8 mouse cellular contexts compared by ENCODE assay signal in the genomic region with DNA sequence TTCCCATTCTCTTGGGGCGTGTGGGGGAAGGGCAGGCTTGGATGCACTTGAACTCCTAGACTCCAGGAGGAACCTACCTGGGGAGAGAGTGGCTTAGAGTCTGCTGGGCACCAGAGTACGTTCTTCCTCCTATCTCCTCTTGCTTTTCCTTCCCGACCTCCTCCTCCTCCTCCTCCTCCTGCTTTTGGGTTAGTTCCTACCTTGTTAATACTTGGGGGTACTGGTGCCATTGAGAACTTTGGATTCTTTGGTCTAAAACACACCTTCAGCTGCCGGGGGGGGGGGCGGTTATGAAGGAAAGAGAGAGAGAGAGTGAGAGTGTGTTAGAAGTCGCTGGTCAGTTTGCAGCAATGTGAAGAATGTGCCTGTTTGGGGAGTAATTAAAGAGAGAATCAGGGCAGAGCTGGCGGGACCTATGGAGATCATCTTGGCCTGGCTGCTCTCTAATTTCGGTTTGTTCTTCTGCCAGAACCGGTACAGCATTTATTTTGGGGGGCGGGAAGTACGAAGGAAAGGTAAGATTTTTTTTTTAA.
DNase-seq lines count a peak whose midpoint lies in the region; ATAC-seq and TF ChIP-seq lines count a peak whose summit lies in the region.

No protein-coding gene starts in this region.

- ATAC-seq in kidney, postnatal 0 days (replicated peaks; ENCODE audit: low FRiP score, low read depth): no peak
- ATAC-seq in neural tube, embryonic 12.5 days (ENCODE audit: low FRiP score, low read depth): no peak

- no peak for TF ChIP-seq POLR2A in liver, adult 2 months (IDR thresholded peaks at IDR 0.05; ENCODE audit: extremely low read depth, insufficient read depth, low read length)

- H3K4me3 ChIP-seq in liver, adult 2 months (ENCODE audit: insufficient read depth, low read depth, low read length): peak overlapping the region; percentile 94
- H3K4me3 ChIP-seq in embryonic facial prominence, embryonic 10.5 days: peak overlapping the region; percentile 90
- H3K4me3 ChIP-seq in kidney, postnatal 0 days (replicated peaks; ENCODE audit: low read depth, low read length): peak overlapping the region; percentile 82
- H3K4me3 ChIP-seq in neural tube, embryonic 12.5 days: peak overlapping the region; percentile 73

- DNase-seq in liver, adult 2 months (ENCODE audit: extremely low read depth, low read depth, low spot score): peak; percentile 81
- no peak for DNase-seq in liver
- DNase-seq in embryonic facial prominence, embryonic 10.5 days (ENCODE audit: low spot score): no peak
- DNase-seq in kidney, postnatal 0 days (ENCODE audit: low spot score): peak; percentile 71
- DNase-seq in gastrocnemius, postnatal 4 days (ENCODE audit: low spot score in 2 of 2): no peak
- no peak for DNase-seq in thymus, postnatal 0 days (ENCODE audit: low spot score)
- DNase-seq in right cerebral cortex, postnatal 4 days: no peak

- peak overlapping the region; percentile 96 for H3K4me2 ChIP-seq in kidney, postnatal 0 days (ENCODE audit: low read length)
- H3K4me2 ChIP-seq in neural tube, embryonic 12.5 days (replicated peaks): peak overlapping the region; percentile 98

- no peak overlapping the region for H3K27ac ChIP-seq in liver, adult 2 months (replicated peaks; ENCODE audit: insufficient read depth, low read depth, low read length)
- peak overlapping the region; percentile 97 for H3K27ac ChIP-seq in embryonic facial prominence, embryonic 10.5 days (replicated peaks)
- peak overlapping the region; percentile 94 for H3K27ac ChIP-seq in kidney, postnatal 0 days
- peak overlapping the region; percentile 95 for H3K27ac ChIP-seq in neural tube, embryonic 12.5 days

- TF ChIP-seq CTCF in liver, adult 2 months (IDR thresholded peaks at IDR 0.05; ENCODE audit: low read depth, low read length): no peak
- TF ChIP-seq CTCF in kidney, postnatal 0 days (IDR thresholded peaks at IDR 0.05; ENCODE audit: low read depth): no peak

- H3K36me3 ChIP-seq in liver, adult 2 months (ENCODE audit: control insufficient read depth, insufficient read depth, low read length): no peaks in the 10 kb centered on the region
- H3K36me3 ChIP-seq in embryonic facial prominence, embryonic 10.5 days (replicated peaks): no peaks in the 10 kb centered on the region
- H3K36me3 ChIP-seq in kidney, postnatal 0 days (ENCODE audit: insufficient read depth, low read length): no peaks in the 10 kb centered on the region
- no peaks in the 10 kb centered on the region for H3K36me3 ChIP-seq in neural tube, embryonic 12.5 days

- 18% methylated on average over 11 of the region's 11 CpGs for WGBS in liver, adult 2 months
- 5% methylated on average over 11 of the region's 11 CpGs for WGBS in embryonic facial prominence, embryonic 10.5 days
- 23% methylated on average over 10 of the region's 11 CpGs for WGBS in kidney, postnatal 0 days
- 7% methylated on average over 11 of the region's 11 CpGs for WGBS in neural tube, embryonic 12.5 days

- H3K79me2 ChIP-seq in liver, adult 2 months (ENCODE audit: control insufficient read depth, insufficient read depth, low read length): peaks cover 34% of the 10 kb centered on the region; the same call in 1 of the 2 replicates

- H3K4me1 ChIP-seq in liver, adult 2 months (ENCODE audit: control insufficient read depth, insufficient read depth, low read length): peaks cover 11% of the 10 kb centered on the region
- H3K4me1 ChIP-seq in embryonic facial prominence, embryonic 10.5 days: peaks cover 99% of the 10 kb centered on the region
- peaks cover 50% of the 10 kb centered on the region for H3K4me1 ChIP-seq in kidney, postnatal 0 days (replicated peaks; ENCODE audit: insufficient read depth, low read length)
- H3K4me1 ChIP-seq in neural tube, embryonic 12.5 days: peaks cover 85% of the 10 kb centered on the region

- no peaks in the 10 kb centered on the region for H3K27me3 ChIP-seq in liver, adult 2 months (ENCODE audit: control insufficient read depth, insufficient read depth, low read length)
- H3K27me3 ChIP-seq in embryonic facial prominence, embryonic 10.5 days (replicated peaks; ENCODE audit: low read depth, poor library complexity, severe bottlenecking): peaks cover 20% of the 10 kb centered on the region
- H3K27me3 ChIP-seq in kidney, postnatal 0 days (ENCODE audit: insufficient read depth, low read length): no peaks in the 10 kb centered on the region
- peaks cover 9% of the 10 kb centered on the region for H3K27me3 ChIP-seq in neural tube, embryonic 12.5 days (replicated peaks)

- H3K9ac ChIP-seq in liver, adult 2 months (ENCODE audit: low read depth, low read length): peak overlapping the region; percentile 95
- H3K9ac ChIP-seq in kidney, postnatal 0 days (ENCODE audit: low read depth, low read length): peak overlapping the region; percentile 91
- H3K9ac ChIP-seq in neural tube, embryonic 12.5 days: peak overlapping the region; percentile 93

- H3K9me3 ChIP-seq in embryonic facial prominence, embryonic 10.5 days: no peaks in the 10 kb centered on the region
- no peaks in the 10 kb centered on the region for H3K9me3 ChIP-seq in kidney, postnatal 0 days (replicated peaks; ENCODE audit: low read length)
- no peaks in the 10 kb centered on the region for H3K9me3 ChIP-seq in neural tube, embryonic 12.5 days

Comparison
In these comparisons a context has a peak if more than half of its experiments do, and no peak if none do; other contexts are left out.
1. DNase-seq: peak in liver, adult 2 months (single experiment) and kidney, postnatal 0 days (single experiment); none in liver (single experiment), embryonic facial prominence, embryonic 10.5 days (single experiment), gastrocnemius, postnatal 4 days (0 of 2), thymus, postnatal 0 days (single experiment) and right cerebral cortex, postnatal 4 days (single experiment).
2. Peak in every context shown above with its lines, with median percentiles within 50 percentile points of each other: H3K4me3 ChIP-seq and H3K9ac ChIP-seq.